Mouse (Mus musculus) C2C12 (cell line): ENCODE data around the gene Zfp428. TPM values are rescaled to one million over a fixed set of nuclear protein-coding genes. Genes with fewer than 3 reads are reported as not detected.

Experiments used
- H3K27me3 ChIP-seq: one replicate; pipeline ENCODE4 v1.6.1; 2011; ENCODE audit not compliant: control insufficient read depth, insufficient read depth, insufficient read length
- H3K36me3 ChIP-seq: one replicate; pipeline ENCODE4 v1.6.1; 2011; ENCODE audit not compliant: control insufficient read depth, insufficient read depth
- H3K4me3 ChIP-seq: one replicate; pipeline ENCODE4 v1.5.1; 2011; ENCODE audit warnings: mild to moderate bottlenecking, control low read depth; ENCODE audit not compliant: poor library complexity, insufficient read depth, severe bottlenecking
- H3K79me2 ChIP-seq: one replicate; pipeline ENCODE4 v1.6.1; 2011; ENCODE audit not compliant: control insufficient read depth, insufficient read depth
- H3K79me3 ChIP-seq: one replicate; pipeline ENCODE4 v1.6.1; 2011; ENCODE audit warnings: low read depth, control low read depth
- H3ac ChIP-seq: one replicate; pipeline ENCODE3; 2011; ENCODE audit warnings: low read depth; ENCODE audit not compliant: control insufficient read depth, insufficient read length
- CEBPB ChIP-seq: IDR thresholded peaks from one replicate; pipeline ENCODE4 v1.6.1; 2011; ENCODE audit warnings: low read depth, mild to moderate bottlenecking, control low read depth, moderate library complexity
- CTCF ChIP-seq: IDR thresholded peaks from one replicate; pipeline ENCODE4 v1.5.1; 2011; ENCODE audit not compliant: control insufficient read depth, insufficient read depth, insufficient read length
- FOSL1 ChIP-seq: IDR thresholded peaks from one replicate; pipeline ENCODE4 v1.8.0; 2011; ENCODE audit warnings: mild to moderate bottlenecking, low read length; ENCODE audit not compliant: poor library complexity, insufficient read depth, severe bottlenecking
- MAX ChIP-seq: IDR thresholded peaks from one replicate; pipeline ENCODE4 v1.6.1; 2011; ENCODE audit warnings: mild to moderate bottlenecking, control low read depth
- MYOD1 ChIP-seq: IDR thresholded peaks from one replicate; pipeline ENCODE4 v1.6.1; 2011; ENCODE audit warnings: low read depth; ENCODE audit not compliant: control insufficient read depth, insufficient read length
- MYOG ChIP-seq: IDR thresholded peaks from one replicate; pipeline ENCODE4 v1.6.1; 2011; ENCODE audit not compliant: control insufficient read depth, insufficient read length; ENCODE audit errors: extremely low read depth
- USF1 ChIP-seq: IDR thresholded peaks from one replicate; pipeline ENCODE4 v1.6.1; 2011; ENCODE audit warnings: low read depth, mild to moderate bottlenecking, control low read depth, moderate library complexity
- polyA plus RNA-seq: library from polyadenylated mRNA; unstranded; fragments of >200 nt; fragmentation: generic; extraction: Trizol; gene quantifications from one replicate; pipeline ENCODE4 v1.2.1, GENCODE M21; 2012; ENCODE audit warnings: missing spikeins

Zfp428 gene
- polyA plus RNA-seq, 1 experiment = 53.8 TPM

DNA sequence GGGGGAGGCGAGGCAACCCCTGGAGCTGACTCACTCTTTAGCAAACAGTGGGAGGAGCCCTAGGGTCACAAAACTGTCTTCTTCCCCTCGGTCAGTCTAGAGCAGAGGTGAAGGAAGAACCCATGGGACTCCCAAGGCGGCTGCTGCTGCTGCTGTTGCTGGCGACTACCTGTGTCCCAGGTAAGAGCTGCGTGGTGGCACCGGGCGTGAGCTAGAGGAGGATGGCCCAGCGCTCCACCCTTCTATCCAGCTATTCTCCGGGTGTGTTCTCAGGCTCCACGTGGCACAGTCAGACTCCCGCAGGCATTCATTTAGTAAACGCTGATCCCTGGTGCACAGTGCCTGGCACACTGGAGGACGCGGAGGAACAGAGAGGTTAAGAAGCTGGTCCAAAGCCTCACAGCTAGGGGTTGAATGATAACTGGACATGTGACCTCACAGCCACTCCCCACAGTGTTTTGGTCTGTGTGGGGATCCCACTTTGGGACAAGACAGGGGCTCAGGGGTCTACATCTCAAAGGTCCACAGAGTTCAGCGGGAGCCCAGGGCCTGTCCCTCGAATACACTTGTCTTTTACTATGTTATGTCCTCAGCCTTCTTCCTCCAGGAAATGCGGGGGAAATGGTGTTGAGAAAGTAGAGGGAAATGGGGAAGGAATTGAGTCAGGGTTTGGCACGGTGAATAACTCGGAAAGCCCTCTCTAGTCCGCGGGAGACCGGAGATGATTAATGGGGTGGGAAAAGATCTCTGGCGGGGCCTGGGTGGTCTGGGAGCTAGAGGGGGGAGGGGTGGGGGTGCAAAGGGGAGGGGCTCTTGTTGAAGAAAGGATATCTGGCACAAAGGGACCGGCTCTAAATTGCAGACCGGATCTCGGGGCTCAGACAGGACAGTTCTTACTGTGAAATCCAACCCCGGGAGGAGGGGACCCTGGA is 44.2 kb upstream of the Zfp428 start, which contains the start of gene Plaur:
TSS of gene Plaur (plus strand) at position 97 of the 932 bp plus-strand sequence.
- TF ChIP-seq MAX (peak; percentile 28), CTCF (no peak), MYOD1 (no peak), USF1 (peak; percentile 76)
- no peaks in the 10 kb centered on the region for H3K27me3 ChIP-seq

GRCm38 (mm10) chr7:24466835-24467234 is 40.0 kb upstream of the Zfp428 start:
- H3K79me2 ChIP-seq = peaks cover 69% of the 10 kb centered on the region
- no peaks in the 10 kb centered on the region for H3K27me3 ChIP-seq
- H3K4me3 ChIP-seq = no peak overlapping the region
- TF ChIP-seq MAX (no peak), CTCF (no peak), MYOD1 (no peak), FOSL1 (no peak), MYOG (no peak), USF1 (no peak), CEBPB (no peak)
- H3K36me3 ChIP-seq = peaks cover 68% of the 10 kb centered on the region
- H3K79me3 ChIP-seq = peaks cover 65% of the 10 kb centered on the region
- H3ac ChIP-seq = no peak overlapping the region

More for the DNA sequence above, 44.2 kb upstream of the Zfp428 start, which contains the start of gene Plaur:
- Histone ChIP-seq H3K36me3 (peaks cover 41% of the 10 kb centered on the region), H3K4me3 (peak within 1 kb of the TSS; percentile 69), H3K79me3 (peaks cover 50% of the 10 kb centered on the region), H3K79me2 (peaks cover 55% of the 10 kb centered on the region), H3ac (peak within 1 kb of the TSS; percentile 73)

GRCm38 (mm10) chr7:24467886-24468285 is 38.9 kb upstream of the Zfp428 start:
- Histone ChIP-seq H3K4me3 (no peak overlapping the region), H3K79me2 (peaks cover 71% of the 10 kb centered on the region), H3ac (no peak overlapping the region), H3K36me3 (peaks cover 78% of the 10 kb centered on the region), H3K27me3 (no peaks in the 10 kb centered on the region), H3K79me3 (peaks cover 61% of the 10 kb centered on the region)
- TF ChIP-seq MYOG (no peak), USF1 (no peak), MYOD1 (no peak), MAX (no peak), CTCF (no peak), FOSL1 (no peak), CEBPB (no peak)

DNA sequence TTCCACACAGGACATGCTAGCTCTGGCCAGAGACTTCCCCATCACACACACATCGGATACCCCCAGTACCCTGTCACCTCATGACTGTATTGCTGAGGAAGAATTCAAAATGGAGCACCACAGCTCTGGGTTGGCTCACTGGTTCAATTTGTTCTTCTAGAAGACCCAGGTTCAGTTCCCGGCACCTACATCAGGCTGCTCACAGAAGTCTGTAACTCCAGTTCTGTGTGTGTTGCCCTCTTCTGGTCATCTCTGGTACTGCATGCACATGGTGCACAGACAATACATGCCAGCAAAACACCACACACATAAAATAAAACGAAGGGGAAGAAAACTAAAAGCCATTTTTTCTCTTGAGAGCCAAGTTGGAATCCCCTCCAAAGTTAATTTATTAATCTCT is 37.7 kb upstream of the Zfp428 start:
- Histone ChIP-seq H3K79me3 (peaks cover 49% of the 10 kb centered on the region), H3K79me2 (peaks cover 58% of the 10 kb centered on the region), H3ac (no peak overlapping the region), H3K27me3 (no peaks in the 10 kb centered on the region), H3K4me3 (no peak overlapping the region), H3K36me3 (peaks cover 84% of the 10 kb centered on the region)
- TF ChIP-seq MYOG (no peak), USF1 (no peak)

DNA sequence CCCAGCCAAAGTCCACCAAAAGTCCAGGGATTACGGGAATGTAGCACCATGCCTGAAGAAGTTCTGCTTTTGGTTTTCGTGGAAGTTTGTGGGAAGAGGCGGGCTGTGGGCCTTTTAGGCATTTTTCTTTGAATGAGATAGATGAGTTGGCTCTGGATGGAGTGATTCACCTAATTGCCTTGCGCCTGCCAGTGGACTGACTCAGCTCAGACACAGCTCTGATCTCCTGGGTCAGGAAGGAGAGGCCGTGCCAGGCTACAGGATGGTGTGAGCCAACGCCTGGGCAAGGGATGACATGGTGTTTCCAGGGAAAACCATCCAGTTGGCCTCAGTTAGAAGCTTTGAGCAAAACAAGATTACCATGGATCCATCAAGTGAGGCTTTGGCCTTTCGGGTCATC is 36.5 kb upstream of the Zfp428 start:
- H3K36me3 ChIP-seq = peaks cover 84% of the 10 kb centered on the region
- no peaks in the 10 kb centered on the region for H3K27me3 ChIP-seq
- no peak overlapping the region for H3ac ChIP-seq
- H3K79me2 ChIP-seq = peaks cover 46% of the 10 kb centered on the region
- peaks cover 37% of the 10 kb centered on the region for H3K79me3 ChIP-seq
- TF ChIP-seq MYOD1 (peak; percentile 18), MYOG (no peak), MAX (peak; percentile 63), FOSL1 (peak; percentile 80)
- no peak overlapping the region for H3K4me3 ChIP-seq

GRCm38 (mm10) chr7:24472442-24472841 is 34.4 kb upstream of the Zfp428 start:
- peaks cover 25% of the 10 kb centered on the region for H3K79me2 ChIP-seq
- H3ac ChIP-seq = no peak overlapping the region
- TF ChIP-seq CEBPB (no peak), CTCF (no peak), MYOG (no peak), MAX (no peak), FOSL1 (no peak)
- H3K4me3 ChIP-seq = no peak overlapping the region
- peaks cover 17% of the 10 kb centered on the region for H3K79me3 ChIP-seq
- H3K27me3 ChIP-seq = no peaks in the 10 kb centered on the region
- H3K36me3 ChIP-seq = peaks cover 72% of the 10 kb centered on the region
